Mouse (Mus musculus) c-Kit-positive CD71-negative TER-119-negative erythroid progenitor cells, embryonic 14.5 days (primary cell): ENCODE results near the gene Cpz.

Experiments used
- DNase-seq: peaks from one replicate; pipeline ENCODE4 v3.0.0-alpha.2; 2013; ENCODE audit warnings: low read depth

Cpz gene

GRCm38 (mm10) chr5:35530442-35530841 is 4.9 kb upstream of the Cpz start:
- DNase-seq, result peak; percentile 44

- DNase-seq, result no peak
Observed at GRCm38 (mm10) chr5:35524381-35524780, 1.1 kb downstream of the Cpz start.

- peak; percentile 29 for DNase-seq
Observed at GRCm38 (mm10) chr5:35523735-35524134, 1.8 kb downstream of the Cpz start.

GRCm38 (mm10) chr5:35516781-35517180 is 8.7 kb downstream of the Cpz start:
- no peak for DNase-seq

GRCm38 (mm10) chr5:35510589-35510988 is 14.9 kb downstream of the Cpz start:
- peak; percentile 47 for DNase-seq

- DNase-seq, result no peak
Observed at GRCm38 (mm10) chr5:35505016-35505415, 20.5 kb downstream of the Cpz start.

GRCm38 (mm10) chr5:35497344-35497743 is 28.2 kb downstream of the Cpz start:
- no peak for DNase-seq

- DNase-seq, result no peak
Observed at GRCm38 (mm10) chr5:35495989-35496388, 29.5 kb downstream of the Cpz start.

GRCm38 (mm10) chr5:35494773-35495390 is 30.6 kb downstream of the Cpz start:
- no peak for DNase-seq

GRCm38 (mm10) chr5:35493770-35494169 is 31.7 kb downstream of the Cpz start:
- DNase-seq, result no peak

- DNase-seq, result no peak
Observed at GRCm38 (mm10) chr5:35479521-35479920, 46.0 kb downstream of the Cpz start.

- DNase-seq, result no peak
Observed at GRCm38 (mm10) chr5:35475236-35475635, 50.3 kb downstream of the Cpz start.

GRCm38 (mm10) chr5:35470885-35471528 is 54.5 kb downstream of the Cpz start:
- DNase-seq, result no peak

GRCm38 (mm10) chr5:35465966-35466635 is 59.4 kb downstream of the Cpz start:
- DNase-seq, result no peak

GRCm38 (mm10) chr5:35462081-35462480 is 63.4 kb downstream of the Cpz start:
- no peak for DNase-seq

- DNase-seq, result no peak
Observed at GRCm38 (mm10) chr5:35459760-35460159, 65.7 kb downstream of the Cpz start.

- DNase-seq, result no peak
Observed at GRCm38 (mm10) chr5:35458267-35458666, 67.2 kb downstream of the Cpz start.

- DNase-seq, result no peak
Observed at GRCm38 (mm10) chr5:35457364-35457763, 68.1 kb downstream of the Cpz start.

GRCm38 (mm10) chr5:35454187-35454800 is 71.2 kb downstream of the Cpz start:
- no peak for DNase-seq
